ENCODE assay signal across 9 mouse cellular contexts in the genomic region with DNA sequence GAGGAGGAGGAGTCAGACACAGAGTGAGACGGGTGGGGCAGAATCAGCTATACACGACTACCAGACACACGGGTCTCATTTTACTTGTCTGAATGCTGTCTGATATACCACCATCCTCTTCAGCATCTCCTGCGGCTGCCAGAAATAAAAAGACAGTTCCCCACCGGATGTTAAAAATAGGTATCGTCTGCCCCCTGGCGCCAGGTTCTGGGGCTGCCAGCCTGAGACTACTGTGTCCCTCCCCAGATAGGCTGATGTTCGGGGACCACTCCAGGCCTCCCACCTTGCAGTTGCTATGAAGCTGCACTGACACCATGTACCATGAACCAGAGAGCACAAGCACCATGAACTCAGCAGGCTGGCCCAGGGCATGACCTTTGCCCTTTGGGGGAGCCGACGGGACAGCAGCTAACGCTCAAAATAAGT. TPM values are rescaled to one million over a fixed set of nuclear protein-coding genes. Genes with fewer than 3 reads are reported as not detected.
DNase-seq lines count a peak whose midpoint lies in the region; ATAC-seq and TF ChIP-seq lines count a peak whose summit lies in the region.
"Had no signal": no experiment of that assay in that cellular context is flagged by ENCODE, and none has a peak within 500 bp of the region (broad histone marks: within the 10 kb centered on the region; RNA-seq: fewer than 3 reads in every experiment).

No protein-coding gene starts in this region.

- H3K9me3 ChIP-seq in liver, embryonic 14.5 days (ENCODE audit: control insufficient read depth, low read length) = no peaks in the 10 kb centered on the region
- no peaks in the 10 kb centered on the region for H3K9me3 ChIP-seq in liver, embryonic 12.5 days (replicated peaks)
- H3K9me3 ChIP-seq: limb, embryonic 15.5 days had no signal

- H3K4me3 ChIP-seq in liver, embryonic 14.5 days (ENCODE audit: insufficient read depth in 1 of 2, low read depth in 2 of 2, low read length in 2 of 2) = no peak overlapping the region
- H3K4me3 ChIP-seq in liver, embryonic 12.5 days = no peak overlapping the region
- H3K4me3 ChIP-seq: limb, embryonic 15.5 days had no signal

- intact Hi-C loops in left cerebral cortex, postnatal 4 days (cut with DNase I) = loop anchor here (1.0 kb wide), 1 partner anchor 108 kb away; no protein-coding TSS in a partner anchor

- no peak for TF ChIP-seq EP300 in liver, embryonic 14.5 days (IDR thresholded peaks at IDR 0.05; ENCODE audit: low read depth)

- TF ChIP-seq CTCF in liver, embryonic 14.5 days (IDR thresholded peaks at IDR 0.05; ENCODE audit: low read depth) = peak; percentile 48

- no peak overlapping the region for H3K9ac ChIP-seq in liver, embryonic 14.5 days (replicated peaks)
- no peak overlapping the region for H3K9ac ChIP-seq in liver, embryonic 12.5 days
- H3K9ac ChIP-seq: limb, embryonic 15.5 days had no signal

- no peak for DNase-seq in liver, embryonic 14.5 days (ENCODE audit: low read depth in 3 of 3, low spot score in 3 of 3)
- DNase-seq in adrenal gland, postnatal 14 days = peak; percentile 46
- DNase-seq in embryo, embryonic 9.5 days (ENCODE audit: extremely low spot score) = peak; percentile 47
- DNase-seq in left cerebral cortex, postnatal 4 days = peak; percentile 77
- peak; percentile 39 for DNase-seq in right cerebral cortex, adult 18-20 months

- H3K27ac ChIP-seq in liver, embryonic 14.5 days = no peak overlapping the region
- H3K27ac ChIP-seq in liver, embryonic 12.5 days = no peak overlapping the region
- H3K27ac ChIP-seq: limb, embryonic 15.5 days had no signal

- no peaks in the 10 kb centered on the region for H3K4me1 ChIP-seq in liver, embryonic 14.5 days (replicated peaks; ENCODE audit: control insufficient read depth in 2 of 2, insufficient read depth in 2 of 2, low read length in 1 of 2)
- H3K4me1 ChIP-seq in liver, embryonic 12.5 days = no peaks in the 10 kb centered on the region
- H3K4me1 ChIP-seq: limb, embryonic 15.5 days had no signal

- WGBS in liver, embryonic 14.5 days (ENCODE audit: insufficient replicate concordance) = 45% methylated on average over 11 of the region's 11 CpGs
- 47% methylated on average over 11 of the region's 11 CpGs for WGBS in liver, embryonic 12.5 days (ENCODE audit: insufficient replicate concordance)

- H3K27me3 ChIP-seq in liver, embryonic 14.5 days (ENCODE audit: control insufficient read depth, insufficient read depth, low read length) = no peaks in the 10 kb centered on the region
- peaks cover 4% of the 10 kb centered on the region; the same call in 1 of the 2 replicates for H3K27me3 ChIP-seq in liver, embryonic 12.5 days (replicated peaks)
- H3K27me3 ChIP-seq: limb, embryonic 15.5 days had no signal

- ATAC-seq in liver, embryonic 14.5 days (ENCODE audit: insufficient read depth) = no peak
- ATAC-seq in liver, embryonic 12.5 days = no peak
- peak; percentile 32 to 34; a peak in 1 of 4 replicates for ATAC-seq in hematopoietic stem cell, adult 5-6 weeks (replicated peaks in 1 of 2; ENCODE audit: insufficient read depth in 1 of 2, low FRiP score in 2 of 2, low TSS enrichment in 1 of 2, low read depth in 1 of 2, poor library complexity in 2 of 2, severe bottlenecking in 2 of 2)
- no peak for ATAC-seq in activated CD4-positive, CD25-positive, alpha-beta regulatory T cell, adult 4 months

- H3K36me3 ChIP-seq in liver, embryonic 14.5 days (replicated peaks; ENCODE audit: control insufficient read depth, insufficient read depth, low read depth) = no peaks in the 10 kb centered on the region
- no peaks in the 10 kb centered on the region for H3K36me3 ChIP-seq in liver, embryonic 12.5 days
- H3K36me3 ChIP-seq: limb, embryonic 15.5 days had no signal

- H3K4me2 ChIP-seq in liver, embryonic 14.5 days (ENCODE audit: low read depth) = no peak overlapping the region
- no peak overlapping the region for H3K4me2 ChIP-seq in liver, embryonic 12.5 days
- H3K4me2 ChIP-seq: limb, embryonic 15.5 days had no signal

RNA-seq across cellular contexts. Expression of gene Abcc8, which starts 24.2 kb away (rescaled TPM):
- 0.13 and 0.14 TPM in 2 replicates for polyA plus RNA-seq in liver, embryonic 14.5 days (2012; rRNA removed)
- polyA plus RNA-seq in liver, embryonic 14.5 days (2014; fragmentation: Nextera tagmentation; extraction: Ambion mirVana) = 0.13 and 0.14 TPM in 2 replicates
- 0.20 and 0.33 TPM in 2 replicates for polyA plus RNA-seq in liver, embryonic 12.5 days (2016; fragmentation: Nextera tagmentation; extraction: Ambion mirVana)
- 0.45 and 0.93 TPM in 2 replicates for total RNA-seq in adrenal gland, postnatal 14 days (2021)
- not detected in 2 replicates for total RNA-seq in hematopoietic stem cell, adult 5-6 weeks (2017)
- 10 to 100 TPM; 18.2 to 23.1 TPM for total RNA-seq in left cerebral cortex, postnatal 4 days (2021)
- polyA plus RNA-seq in activated CD4-positive, CD25-positive, alpha-beta regulatory T cell, adult 4 months (2017; shearing (Covaris generic)) = not detected

RNA-seq across cellular contexts. Expression of gene Ush1c, which starts 34.2 kb away (rescaled TPM):
- polyA plus RNA-seq in liver, embryonic 14.5 days (2012; rRNA removed) = 0.04 TPM in 1 of 2 replicates, not detected in the other
- 0.09 TPM in 1 of 2 replicates, not detected in the other for polyA plus RNA-seq in liver, embryonic 14.5 days (2014; fragmentation: Nextera tagmentation; extraction: Ambion mirVana)
- 0.11 TPM in 1 of 2 replicates, not detected in the other for polyA plus RNA-seq in liver, embryonic 12.5 days (2016; fragmentation: Nextera tagmentation; extraction: Ambion mirVana)
- 2.7 and 4.7 TPM in 2 replicates for total RNA-seq in adrenal gland, postnatal 14 days (2021)
- not detected in 2 replicates for total RNA-seq in hematopoietic stem cell, adult 5-6 weeks (2017)
- total RNA-seq in left cerebral cortex, postnatal 4 days (2021) = under 1 TPM; 0.40 to 0.54 TPM
- polyA plus RNA-seq in activated CD4-positive, CD25-positive, alpha-beta regulatory T cell, adult 4 months (2017; shearing (Covaris generic)) = not detected

RNA-seq across cellular contexts. Expression of gene Otog, which starts 36.7 kb away (rescaled TPM):
- polyA plus RNA-seq in liver, embryonic 14.5 days (2012; rRNA removed) = 0.02 TPM in 1 of 2 replicates, not detected in the other
- not detected in 2 replicates for polyA plus RNA-seq in liver, embryonic 14.5 days (2014; fragmentation: Nextera tagmentation; extraction: Ambion mirVana)
- not detected in 2 replicates for polyA plus RNA-seq in liver, embryonic 12.5 days (2016; fragmentation: Nextera tagmentation; extraction: Ambion mirVana)
- 0.04 TPM in 1 of 2 replicates, not detected in the other for total RNA-seq in adrenal gland, postnatal 14 days (2021)
- total RNA-seq in hematopoietic stem cell, adult 5-6 weeks (2017) = not detected in 2 replicates
- under 1 TPM; 0.08 to 0.26 TPM for total RNA-seq in left cerebral cortex, postnatal 4 days (2021)
- polyA plus RNA-seq in activated CD4-positive, CD25-positive, alpha-beta regulatory T cell, adult 4 months (2017; shearing (Covaris generic)) = not detected

Comparison
In these comparisons a context has a peak if more than half of its experiments do, and no peak if none do; other contexts are left out.
1. ATAC-seq: peak in hematopoietic stem cell, adult 5-6 weeks (2 of 2); none in liver, embryonic 14.5 days (single experiment), liver, embryonic 12.5 days (single experiment) and activated CD4-positive, CD25-positive, alpha-beta regulatory T cell, adult 4 months (single experiment).
2. DNase-seq: peak in adrenal gland, postnatal 14 days (single experiment), embryo, embryonic 9.5 days (single experiment), left cerebral cortex, postnatal 4 days (single experiment) and right cerebral cortex, adult 18-20 months (single experiment); none in liver, embryonic 14.5 days (0 of 3).